Mouse (Mus musculus): ENCODE results near the gene Mrpl44.

The Mrpl44 gene

GRCm38 (mm10) chr1:79762282-79763250 lies 13.3 kb upstream of the Mrpl44 start:
- no peak for DNase-seq (ENCODE audit: extremely low read depth, low read depth, low spot score)

GRCm38 (mm10) chr1:79764031-79764430 lies 11.8 kb upstream of the Mrpl44 start:
- no peak for DNase-seq (ENCODE audit: extremely low read depth, low read depth, low spot score)

GRCm38 (mm10) chr1:79764483-79764882 lies 11.3 kb upstream of the Mrpl44 start:
- DNase-seq (ENCODE audit: extremely low read depth, low read depth, low spot score), result no peak

GRCm38 (mm10) chr1:79768231-79768630 lies 7.6 kb upstream of the Mrpl44 start:
- DNase-seq (ENCODE audit: extremely low read depth, low read depth, low spot score), result no peak

- DNase-seq (ENCODE audit: extremely low read depth, low read depth, low spot score), result no peak
Observed at GRCm38 (mm10) chr1:79774164-79774780, 1.5 kb upstream of the Mrpl44 start.

GRCm38 (mm10) chr1:79778011-79778410 lies 2.2 kb downstream of the Mrpl44 start:
- no peak for DNase-seq (ENCODE audit: extremely low read depth, low read depth, low spot score)

- DNase-seq (ENCODE audit: extremely low read depth, low read depth, low spot score), result no peak
Observed at GRCm38 (mm10) chr1:79782433-79782832, 6.6 kb downstream of the Mrpl44 start.

- no peak for DNase-seq (ENCODE audit: extremely low read depth, low read depth, low spot score)
Observed at GRCm38 (mm10) chr1:79786267-79786927, 10.6 kb downstream of the Mrpl44 start.

- no peak for DNase-seq (ENCODE audit: extremely low read depth, low read depth, low spot score)
Observed at GRCm38 (mm10) chr1:79797084-79797483, 21.3 kb downstream of the Mrpl44 start.

- no peak for DNase-seq (ENCODE audit: extremely low read depth, low read depth, low spot score)
Observed at GRCm38 (mm10) chr1:79802858-79803427, 27.1 kb downstream of the Mrpl44 start.

- DNase-seq (ENCODE audit: extremely low read depth, low read depth, low spot score), result no peak
Observed at GRCm38 (mm10) chr1:79803614-79804013, 27.8 kb downstream of the Mrpl44 start.

- DNase-seq (ENCODE audit: extremely low read depth, low read depth, low spot score), result no peak
Observed at GRCm38 (mm10) chr1:79806865-79807264, 31.0 kb downstream of the Mrpl44 start.

GRCm38 (mm10) chr1:79809447-79809846 lies 33.6 kb downstream of the Mrpl44 start:
- no peak for DNase-seq (ENCODE audit: extremely low read depth, low read depth, low spot score)

- no peak for DNase-seq (ENCODE audit: extremely low read depth, low read depth, low spot score)
Observed at GRCm38 (mm10) chr1:79815446-79815845, 39.6 kb downstream of the Mrpl44 start.

- DNase-seq (ENCODE audit: extremely low read depth, low read depth, low spot score), result no peak
Observed at GRCm38 (mm10) chr1:79819296-79819879, 43.6 kb downstream of the Mrpl44 start.

GRCm38 (mm10) chr1:79822806-79823525 lies 47.1 kb downstream of the Mrpl44 start:
- no peak for DNase-seq (ENCODE audit: extremely low read depth, low read depth, low spot score)

GRCm38 (mm10) chr1:79823951-79824633 lies 48.3 kb downstream of the Mrpl44 start:
- no peak for DNase-seq (ENCODE audit: extremely low read depth, low read depth, low spot score)

Measured in fat pad, adult 2 months (tissue).